Mouse (Mus musculus): ENCODE data around the gene Rtn4rl1. TPM values are rescaled to one million over a fixed set of nuclear protein-coding genes. Genes with fewer than 3 reads are reported as not detected.

Rtn4rl1 gene
- polyA plus RNA-seq, 1 experiment from 2014 or later: 2.1 TPM

DNA sequence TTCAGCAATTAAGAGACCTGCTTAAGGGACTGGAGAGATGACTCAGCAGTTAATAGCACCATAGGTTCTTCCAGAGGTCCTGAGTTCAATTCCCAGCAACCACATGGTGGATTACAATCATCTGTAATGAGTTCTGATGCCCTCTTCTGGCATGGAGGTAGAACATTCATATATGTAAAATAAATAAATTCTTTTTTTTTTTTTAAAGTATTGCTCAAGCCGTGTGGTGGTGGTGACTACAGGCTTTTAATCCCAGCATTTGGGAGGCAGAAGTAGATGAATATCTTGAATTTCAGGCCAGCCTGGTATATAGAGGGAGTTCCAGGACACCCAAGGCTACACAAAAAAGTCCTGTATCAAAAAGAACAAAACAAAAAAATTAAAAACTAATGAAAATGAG, 43.2 kb upstream of the Rtn4rl1 start:
- Histone ChIP-seq H3K4me1 (replicated peaks; ENCODE audit: control insufficient read depth, insufficient read depth) (peaks cover 10% of the 10 kb centered on the region), H3K27ac (replicated peaks) (no peak overlapping the region), H3K4me3 (ENCODE audit: low read depth, low read length) (no peak overlapping the region), H3K9me3 (ENCODE audit: control insufficient read depth, low read length) (no peaks in the 10 kb centered on the region), H3K9ac (ENCODE audit: low read length) (no peak overlapping the region), H3K4me2 (replicated peaks; ENCODE audit: low read depth) (no peak overlapping the region), H3K36me3 (ENCODE audit: control insufficient read depth, insufficient read depth, low read length) (no peaks in the 10 kb centered on the region), H3K27me3 (ENCODE audit: control insufficient read depth, insufficient read depth, low read length) (no peaks in the 10 kb centered on the region)
- no peak for TF ChIP-seq CTCF (IDR thresholded peaks at IDR 0.05; ENCODE audit: low read depth)
- no peak for TF ChIP-seq EP300 (optimal IDR thresholded peaks at IDR 0.05)
- WGBS: 53% methylated on average over 1 of the region's 1 CpGs
- DNase-seq (ENCODE audit: low spot score) (no peak), ATAC-seq (ENCODE audit: low FRiP score, low TSS enrichment) (no peak)

DNA sequence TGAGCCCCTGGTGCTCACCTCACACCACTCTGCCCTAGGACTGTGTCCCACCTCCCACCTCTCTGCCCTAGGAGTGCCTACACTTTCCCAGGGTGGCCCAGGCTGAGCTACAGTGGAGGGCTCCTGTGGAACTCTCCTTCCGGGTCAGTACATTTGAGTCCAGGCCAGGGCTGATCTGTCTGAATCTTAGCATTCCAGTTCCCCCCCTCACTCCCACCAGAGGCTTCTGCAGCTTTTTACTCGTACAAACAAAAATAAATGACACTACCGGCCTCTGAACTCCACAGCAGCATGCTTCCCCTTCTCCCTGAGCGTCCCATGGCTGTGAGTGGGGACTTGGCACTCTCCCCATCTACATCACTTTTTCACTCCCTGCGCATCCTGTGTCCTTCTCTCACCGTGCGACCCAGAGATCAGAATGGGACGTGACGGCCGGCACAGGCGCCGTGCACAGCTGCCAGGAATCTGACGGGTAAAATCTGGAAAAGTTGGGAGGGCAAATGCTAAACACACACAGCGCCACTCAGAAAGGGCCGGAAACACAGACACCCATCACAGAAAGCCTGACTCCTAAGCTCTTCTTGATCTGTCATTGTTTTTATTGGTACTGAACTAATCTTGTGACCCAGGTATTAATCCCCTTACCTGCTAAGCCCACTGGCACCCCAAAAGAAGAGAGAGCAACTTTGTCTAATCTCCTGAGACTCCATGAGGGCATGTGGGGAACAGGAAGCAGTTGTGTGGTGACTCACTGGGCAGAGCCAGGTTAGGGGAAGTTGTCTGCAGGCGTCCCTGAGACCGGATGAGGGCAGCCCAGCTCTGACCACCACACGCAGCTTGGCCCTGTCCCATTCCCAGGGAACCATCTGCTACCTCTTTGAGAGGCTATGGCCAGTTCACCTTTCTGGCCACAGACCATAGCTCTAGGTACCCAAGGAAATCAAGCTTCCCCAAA, 40.7 kb upstream of the Rtn4rl1 start:
- Histone ChIP-seq H3K27me3 (ENCODE audit: control insufficient read depth, insufficient read depth, low read length) (no peaks in the 10 kb centered on the region), H3K27ac (replicated peaks) (peak overlapping the region; percentile 70), H3K36me3 (ENCODE audit: control insufficient read depth, insufficient read depth, low read length) (no peaks in the 10 kb centered on the region), H3K4me2 (replicated peaks; ENCODE audit: low read depth) (no peak overlapping the region), H3K9ac (ENCODE audit: low read length) (0 out of 2 replicates have a peak overlapping the region, but pooled peaks have one; percentile 31), H3K9me3 (ENCODE audit: control insufficient read depth, low read length) (no peaks in the 10 kb centered on the region), H3K4me3 (ENCODE audit: low read depth, low read length) (no peak overlapping the region), H3K4me1 (replicated peaks; ENCODE audit: control insufficient read depth, insufficient read depth) (peaks cover 4% of the 10 kb centered on the region; the same call in 1 of the 2 replicates)
- DNase-seq (ENCODE audit: low spot score): peak; percentile 21
- no peak for TF ChIP-seq EP300 (optimal IDR thresholded peaks at IDR 0.05)
- no peak for TF ChIP-seq CTCF (IDR thresholded peaks at IDR 0.05; ENCODE audit: low read depth)
- 48% methylated on average over 18 of the region's 18 CpGs for WGBS
- no peak for ATAC-seq (ENCODE audit: low FRiP score, low TSS enrichment)

DNA sequence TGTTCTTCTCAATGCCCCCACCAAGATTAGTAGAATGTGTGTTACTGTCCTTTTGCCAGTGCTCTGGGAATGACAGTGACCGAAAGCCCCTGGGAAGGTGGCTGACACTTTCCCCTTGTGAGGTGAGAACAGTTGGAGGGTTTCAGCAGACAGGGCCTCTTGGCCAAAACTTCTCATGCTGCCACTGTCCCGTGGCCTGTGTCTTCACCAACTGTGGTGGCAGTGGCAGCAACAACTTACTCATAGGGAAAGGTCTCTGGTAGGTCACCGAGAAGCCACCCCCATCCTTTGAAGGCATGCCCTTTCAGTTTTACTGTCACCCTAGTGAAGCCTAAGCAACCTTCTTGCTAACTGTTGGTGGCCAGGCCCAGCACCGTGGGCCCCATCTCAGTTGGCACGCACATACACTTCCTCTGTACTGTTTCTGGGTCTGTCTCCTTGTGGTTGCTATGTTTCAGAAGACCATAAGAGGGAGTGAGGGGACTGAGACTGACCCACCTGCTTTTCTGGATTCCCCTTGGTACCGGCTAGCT, 39.5 kb upstream of the Rtn4rl1 start:
- TF ChIP-seq EP300 (optimal IDR thresholded peaks at IDR 0.05) (no peak), CTCF (IDR thresholded peaks at IDR 0.05; ENCODE audit: low read depth) (peak; percentile 45)
- 0 out of 2 replicates have a peak overlapping the region, but pooled peaks have one; percentile 14 for H3K27ac ChIP-seq (replicated peaks)
- DNase-seq (ENCODE audit: low spot score): peak; percentile 12
- H3K9ac ChIP-seq (ENCODE audit: low read length): no peak overlapping the region
- H3K4me2 ChIP-seq (replicated peaks; ENCODE audit: low read depth): no peak overlapping the region
- no peaks in the 10 kb centered on the region for H3K9me3 ChIP-seq (ENCODE audit: control insufficient read depth, low read length)
- H3K36me3 ChIP-seq (ENCODE audit: control insufficient read depth, insufficient read depth, low read length): no peaks in the 10 kb centered on the region
- 65% methylated on average over 6 of the region's 6 CpGs for WGBS
- ATAC-seq (ENCODE audit: low FRiP score, low TSS enrichment): no peak
- H3K4me1 ChIP-seq (replicated peaks; ENCODE audit: control insufficient read depth, insufficient read depth): peaks cover 3% of the 10 kb centered on the region; the same call in 1 of the 2 replicates
- no peaks in the 10 kb centered on the region for H3K27me3 ChIP-seq (ENCODE audit: control insufficient read depth, insufficient read depth, low read length)
- H3K4me3 ChIP-seq (ENCODE audit: low read depth, low read length): no peak overlapping the region

DNA sequence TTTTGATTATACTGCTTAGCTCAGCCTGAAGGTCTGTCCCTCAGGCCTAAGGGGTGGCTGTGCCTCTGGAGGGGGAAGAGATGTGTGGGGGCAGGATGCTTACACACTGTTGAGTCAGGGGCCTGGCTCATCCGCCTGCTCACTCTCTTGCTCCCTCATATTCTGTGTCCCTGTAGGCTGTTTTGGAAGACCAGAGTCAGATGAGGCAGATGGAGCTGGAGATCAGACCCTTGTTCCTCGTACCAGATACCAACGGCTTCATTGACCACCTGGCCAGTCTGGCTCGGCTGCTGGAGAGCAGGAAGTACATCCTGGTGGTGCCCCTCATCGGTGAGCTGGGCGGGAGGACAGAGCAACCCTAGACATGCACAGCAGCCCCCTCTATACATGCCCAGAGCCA, 37.6 kb upstream of the Rtn4rl1 start:
- WGBS: 35% methylated on average over 6 of the region's 6 CpGs
- TF ChIP-seq CTCF (IDR thresholded peaks at IDR 0.05; ENCODE audit: low read depth) (no peak; the same call in 1 of the 2 replicates), EP300 (optimal IDR thresholded peaks at IDR 0.05) (no peak)
- no peaks in the 10 kb centered on the region for H3K36me3 ChIP-seq (ENCODE audit: control insufficient read depth, insufficient read depth, low read length)
- H3K4me3 ChIP-seq (ENCODE audit: low read depth, low read length): no peak overlapping the region
- DNase-seq (ENCODE audit: low spot score) (no peak), ATAC-seq (ENCODE audit: low FRiP score, low TSS enrichment) (no peak)
- H3K9ac ChIP-seq (ENCODE audit: low read length): 0 out of 2 replicates have a peak overlapping the region, but pooled peaks have one; percentile 23
- no peaks in the 10 kb centered on the region for H3K9me3 ChIP-seq (ENCODE audit: control insufficient read depth, low read length)
- peak overlapping the region; percentile 81 for H3K27ac ChIP-seq (replicated peaks)
- H3K27me3 ChIP-seq (ENCODE audit: control insufficient read depth, insufficient read depth, low read length): no peaks in the 10 kb centered on the region
- no peak overlapping the region for H3K4me2 ChIP-seq (replicated peaks; ENCODE audit: low read depth)
- H3K4me1 ChIP-seq (replicated peaks; ENCODE audit: control insufficient read depth, insufficient read depth): peaks cover 3% of the 10 kb centered on the region; the same call in 1 of the 2 replicates

DNA sequence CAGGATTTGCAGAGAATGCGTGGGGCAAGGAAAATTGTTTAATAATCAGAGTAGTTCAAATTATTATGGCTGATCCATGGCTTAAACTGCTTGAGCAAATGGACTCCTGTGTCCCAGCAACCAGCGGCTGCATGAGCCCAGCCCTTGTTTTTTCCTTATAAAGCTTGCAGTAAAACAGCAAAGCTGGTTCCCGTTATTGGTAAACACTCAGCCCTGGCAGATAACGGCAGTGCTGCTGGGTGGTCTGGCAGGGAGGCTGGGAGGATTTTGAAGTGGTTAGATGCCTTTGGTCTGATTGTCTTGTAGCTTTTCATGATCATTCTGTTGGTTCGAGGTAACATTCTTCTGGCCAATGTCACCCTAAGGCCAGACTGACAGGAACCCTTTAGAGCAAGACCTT, 37.2 kb upstream of the Rtn4rl1 start:
- Histone ChIP-seq H3K4me1 (replicated peaks; ENCODE audit: control insufficient read depth, insufficient read depth) (peaks cover 3% of the 10 kb centered on the region; the same call in 1 of the 2 replicates), H3K27ac (replicated peaks) (peak overlapping the region; percentile 81)
- TF ChIP-seq CTCF (IDR thresholded peaks at IDR 0.05; ENCODE audit: low read depth): no peak
- TF ChIP-seq EP300 (optimal IDR thresholded peaks at IDR 0.05): no peak

More for the DNA sequence above, 37.2 kb upstream of the Rtn4rl1 start:
- DNase-seq (ENCODE audit: low spot score) (no peak), ATAC-seq (ENCODE audit: low FRiP score, low TSS enrichment) (no peak)
- Histone ChIP-seq H3K4me2 (replicated peaks; ENCODE audit: low read depth) (no peak overlapping the region), H3K9ac (ENCODE audit: low read length) (0 out of 2 replicates have a peak overlapping the region, but pooled peaks have one; percentile 23), H3K27me3 (ENCODE audit: control insufficient read depth, insufficient read depth, low read length) (no peaks in the 10 kb centered on the region), H3K4me3 (ENCODE audit: low read depth, low read length) (no peak overlapping the region), H3K9me3 (ENCODE audit: control insufficient read depth, low read length) (no peaks in the 10 kb centered on the region), H3K36me3 (ENCODE audit: control insufficient read depth, insufficient read depth, low read length) (peaks cover under 1% of the 10 kb centered on the region; the same call in 1 of the 2 replicates)
- 30% methylated on average over 5 of the region's 5 CpGs for WGBS

All from stomach, postnatal 0 days (tissue).